Mouse (Mus musculus): ENCODE results near the gene Unc45a.

- TF ChIP-seq CTCF (IDR thresholded peaks at IDR 0.05; ENCODE audit: borderline replicate concordance, control insufficient read depth, extremely low read depth, insufficient read depth, low read length, poor library complexity) (no peak), POLR2A (IDR thresholded peaks at IDR 0.05; ENCODE audit: control insufficient read depth, extremely low read depth, insufficient read depth, low read length, poor library complexity) (no peak)
These were observed 31.4 kb upstream of the Unc45a start for GRCm38 (mm10) chr7:80372166-80372565.
